Mouse (Mus musculus) neural tube, embryonic 14.5 days (tissue): ENCODE results near the gene Ovca2. TPM values are rescaled to one million over a fixed set of nuclear protein-coding genes. Genes with fewer than 3 reads are reported as not detected.
A peak's percentile ranks its signal among the peaks of the same experiment; 100 is the strongest.

ENCODE experiments used
- ATAC-seq: fragments of 200-750 bp; cut with Nextera tagmentation; 2 replicates; pipeline ENCODE4 v1.8.0; 2017; ENCODE audit warnings: low read depth, mild to moderate bottlenecking, moderate TSS enrichment, moderate library complexity
- H3K27ac ChIP-seq: fragments of 300-500 bp; sonication (generic); 2 replicates; pipeline ENCODE4 v1.5.1; 2014; ENCODE audit warnings: low read depth, mild to moderate bottlenecking, control low read depth, low read length, moderate library complexity, mixed read lengths
- H3K27me3 ChIP-seq: fragments of 300-500 bp; sonication (generic); 2 replicates; pipeline ENCODE4 v1.6.1; 2014; ENCODE audit warnings: low read length; ENCODE audit not compliant: control insufficient read depth, insufficient read depth
- H3K36me3 ChIP-seq: fragments of 300-500 bp; sonication (generic); 2 replicates; pipeline ENCODE4 v1.6.1; 2014; ENCODE audit warnings: low read length, mixed read lengths; ENCODE audit not compliant: control insufficient read depth, insufficient read depth
- H3K4me1 ChIP-seq: fragments of 300-500 bp; sonication (generic); 2 replicates; pipeline ENCODE4 v1.6.1; 2014; ENCODE audit warnings: low read length; ENCODE audit not compliant: control insufficient read depth, insufficient read depth
- H3K4me2 ChIP-seq: fragments of 300-500 bp; sonication (generic); 2 replicates; pipeline ENCODE4 v1.6.1; 2014; ENCODE audit warnings: mild to moderate bottlenecking, low read depth, low read length, control low read depth
- H3K4me3 ChIP-seq: fragments of 300-500 bp; sonication (generic); 2 replicates; pipeline ENCODE4 v1.5.1; 2014; ENCODE audit warnings: low read depth, low read length, control low read depth, mixed read lengths
- H3K9ac ChIP-seq: fragments of 300-500 bp; sonication (generic); replicated peaks from 2 replicates; pipeline ENCODE4 v1.6.1; 2014; ENCODE audit warnings: low read depth, mild to moderate bottlenecking, control low read depth, low read length, mixed read lengths
- H3K9me3 ChIP-seq: fragments of 300-500 bp; sonication (generic); 2 replicates; pipeline ENCODE4 v1.6.1; 2016; ENCODE audit warnings: low read length; ENCODE audit not compliant: control insufficient read depth
- WGBS: fragments of 180-500 bp; shearing (Covaris S2); extraction: QIAGEN DNeasy Blood & Tissue Kit; methylation state at CpG from one replicate; pipeline ENCODE4 v1.1.7; 2014; 5-methylcytosine and 5-hydroxymethylcytosine counted together
- polyA plus RNA-seq: library from polyadenylated mRNA; unstranded; fragments of >200 nt; fragmentation: Nextera tagmentation; extraction: Ambion mirVana; gene quantifications from 2 replicates; pipeline ENCODE4 v1.2.1, GENCODE M21; 2014

The Ovca2 gene
- polyA plus RNA-seq, 1 experiment from 2014 or later: 15.3 TPM

DNA sequence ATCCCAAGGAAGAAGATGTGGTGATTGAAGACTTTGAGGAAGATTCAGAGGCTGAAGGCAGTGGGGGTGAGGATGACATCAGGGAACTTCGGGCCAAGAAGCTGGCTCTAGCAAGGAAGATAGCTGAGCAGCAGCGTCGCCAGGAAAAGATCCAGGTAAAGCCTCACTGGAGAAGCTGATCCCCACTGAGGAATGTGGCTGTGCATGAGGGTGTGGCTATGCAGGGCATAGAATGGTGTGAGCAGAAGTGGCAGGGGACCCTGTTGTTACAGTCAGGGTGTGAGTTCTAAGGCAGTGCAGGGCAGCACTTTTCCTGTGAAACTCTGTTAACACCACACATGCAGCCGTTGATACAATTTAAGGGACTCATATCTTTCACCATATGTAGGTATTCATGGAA is 35.9 kb downstream of the Ovca2 start:
- Histone ChIP-seq H3K4me1 (peaks cover 20% of the 10 kb centered on the region), H3K27me3 (no peaks in the 10 kb centered on the region), H3K4me3 (no peak overlapping the region), H3K9ac (no peak overlapping the region), H3K36me3 (peaks cover 14% of the 10 kb centered on the region), H3K27ac (no peak overlapping the region), H3K9me3 (no peaks in the 10 kb centered on the region), H3K4me2 (no peak overlapping the region)
- ATAC-seq: no peak
- WGBS: 90% methylated on average over 4 of the region's 4 CpGs

DNA sequence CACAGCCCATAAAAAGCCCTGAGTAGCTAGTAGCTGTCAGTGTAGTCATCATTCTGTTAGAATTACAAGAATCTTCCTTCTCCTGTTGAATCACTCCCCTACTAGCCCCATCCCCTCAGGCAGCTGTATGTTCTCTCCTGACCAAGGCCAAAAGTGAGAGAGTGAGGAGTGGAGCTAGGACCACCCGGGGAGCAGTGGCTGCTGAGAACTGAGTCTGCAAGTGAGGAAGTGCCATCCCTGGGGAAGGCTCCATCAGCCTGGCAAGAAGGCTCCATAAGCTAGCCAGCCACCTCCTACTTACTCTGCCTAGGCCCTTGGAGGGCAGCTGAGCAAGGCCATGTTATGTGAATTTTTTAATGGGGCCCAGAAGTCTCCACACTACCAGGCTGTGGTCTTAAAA is 36.7 kb downstream of the Ovca2 start:
- no peak overlapping the region for H3K27ac ChIP-seq
- H3K36me3 ChIP-seq: peaks cover 14% of the 10 kb centered on the region
- H3K4me1 ChIP-seq: peaks cover 12% of the 10 kb centered on the region
- H3K4me2 ChIP-seq: no peak overlapping the region
- no peak overlapping the region for H3K4me3 ChIP-seq
- H3K9me3 ChIP-seq: no peaks in the 10 kb centered on the region
- ATAC-seq: no peak
- no peaks in the 10 kb centered on the region for H3K27me3 ChIP-seq
- no peak overlapping the region for H3K9ac ChIP-seq
- 67% methylated on average over 1 of the region's 1 CpGs for WGBS

GRCm38 (mm10) chr11:75141038-75141437 is 37.6 kb downstream of the Ovca2 start:
- Histone ChIP-seq H3K4me3 (no peak overlapping the region), H3K9me3 (no peaks in the 10 kb centered on the region), H3K27ac (no peak overlapping the region; the same call in 1 of the 2 replicates)

GRCm38 (mm10) chr11:75140431-75140830 is 38.2 kb downstream of the Ovca2 start:
- Histone ChIP-seq H3K9me3 (no peaks in the 10 kb centered on the region), H3K4me2 (no peak overlapping the region), H3K27me3 (no peaks in the 10 kb centered on the region), H3K4me3 (no peak overlapping the region), H3K27ac (no peak overlapping the region; the same call in 1 of the 2 replicates), H3K36me3 (peaks cover 14% of the 10 kb centered on the region), H3K9ac (no peak overlapping the region), H3K4me1 (peaks cover 9% of the 10 kb centered on the region; the same call in 1 of the 2 replicates)
- WGBS: 76% methylated on average over 5 of the region's 5 CpGs
- ATAC-seq: no peak

More at GRCm38 (mm10) chr11:75141038-75141437, 37.6 kb downstream of the Ovca2 start:
- Histone ChIP-seq H3K36me3 (peaks cover 14% of the 10 kb centered on the region), H3K9ac (no peak overlapping the region), H3K4me1 (peaks cover 9% of the 10 kb centered on the region; the same call in 1 of the 2 replicates), H3K4me2 (no peak overlapping the region), H3K27me3 (no peaks in the 10 kb centered on the region)
- no peak for ATAC-seq
- WGBS: 76% methylated on average over 3 of the region's 3 CpGs

DNA sequence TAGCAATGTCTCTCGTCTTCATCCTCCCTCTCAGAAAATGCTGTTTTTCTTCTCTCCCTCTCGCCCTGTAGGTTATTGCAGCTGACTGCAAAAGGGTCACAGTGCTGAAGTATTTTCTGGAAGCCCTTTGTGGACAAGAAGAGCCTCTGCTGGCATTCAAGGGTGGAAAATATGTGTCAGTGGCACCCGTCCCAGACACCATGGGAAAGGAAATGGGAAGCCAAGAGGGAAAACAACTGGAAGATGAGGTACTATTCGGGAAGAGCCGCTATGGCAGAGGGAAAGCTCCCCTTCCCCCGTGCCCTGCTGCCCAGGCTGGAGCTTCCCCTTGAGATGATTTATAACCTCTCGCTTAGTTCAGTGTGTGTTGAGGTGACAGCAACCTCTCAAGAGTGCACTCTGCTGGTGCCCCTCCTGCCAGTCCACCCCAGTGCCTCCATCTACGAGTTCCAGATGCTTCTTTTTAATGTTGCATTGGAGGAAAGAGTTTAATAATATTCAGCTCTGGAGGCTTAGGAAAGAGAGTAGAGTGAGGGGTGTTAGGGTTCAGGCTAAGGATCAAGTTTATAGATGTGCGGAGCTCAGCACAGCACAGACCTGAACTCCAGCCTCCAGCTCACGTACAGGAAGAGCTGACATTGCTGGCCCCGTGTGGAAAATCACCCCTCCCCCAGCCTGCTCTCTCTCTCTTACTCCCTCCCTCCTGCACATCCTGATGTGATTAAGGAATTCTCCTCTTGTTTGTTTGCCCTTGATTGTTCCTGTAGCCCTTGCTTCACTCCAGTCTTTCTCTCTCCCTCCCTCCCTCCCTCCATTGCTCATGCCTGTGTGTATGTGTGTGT is 39.3 kb downstream of the Ovca2 start:
- peak overlapping the region; percentile 45; the same call in 1 of the 2 replicates for H3K27ac ChIP-seq
- no peaks in the 10 kb centered on the region for H3K9me3 ChIP-seq
- peaks cover 13% of the 10 kb centered on the region; the same call in 1 of the 2 replicates for H3K4me1 ChIP-seq
- 33% methylated on average over 11 of the region's 11 CpGs for WGBS
- H3K36me3 ChIP-seq: peaks cover 13% of the 10 kb centered on the region
- no peak overlapping the region for H3K4me3 ChIP-seq
- ATAC-seq: peak; percentile 28; the same call in 1 of the 2 replicates
- no peak overlapping the region for H3K4me2 ChIP-seq
- 0 out of 2 replicates have a peak overlapping the region, but pooled peaks have one; percentile 25 for H3K9ac ChIP-seq
- no peaks in the 10 kb centered on the region for H3K27me3 ChIP-seq

DNA sequence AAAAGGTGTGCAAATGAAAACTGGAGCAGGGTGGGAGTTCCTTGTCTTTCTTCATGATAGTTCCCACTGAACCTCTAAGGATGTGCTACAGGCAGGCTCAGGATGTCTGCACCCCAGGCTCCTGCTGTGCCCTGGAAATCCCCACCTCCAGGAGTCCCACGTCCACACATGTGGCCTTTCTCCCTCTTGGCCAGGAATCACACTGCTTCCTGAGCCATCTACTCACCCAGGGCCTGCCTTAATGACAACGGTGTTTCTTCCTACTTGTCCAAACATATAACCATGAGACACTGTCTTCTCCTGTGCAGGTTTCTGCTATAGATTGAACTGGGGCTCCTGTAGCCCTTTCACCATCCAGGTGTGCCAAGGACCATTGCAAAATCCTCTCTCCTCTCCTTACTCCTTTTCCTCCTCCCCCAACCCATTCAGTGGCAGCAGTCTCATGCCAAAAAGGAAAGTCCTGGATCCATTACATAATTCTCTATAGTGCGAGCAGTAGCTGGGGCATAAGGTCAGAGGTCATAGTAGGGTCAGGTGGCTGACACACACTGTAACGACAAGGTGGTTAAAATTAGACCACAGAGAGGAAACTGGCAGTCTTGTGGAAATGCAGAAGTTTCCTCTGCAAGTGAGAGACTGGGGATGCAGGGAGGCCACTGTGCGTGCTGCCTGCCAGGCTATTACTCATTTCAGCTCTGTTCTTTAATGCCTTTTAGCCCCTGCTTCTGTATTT is 41.8 kb downstream of the Ovca2 start:
- Histone ChIP-seq H3K27me3 (no peaks in the 10 kb centered on the region), H3K36me3 (no peaks in the 10 kb centered on the region), H3K9me3 (no peaks in the 10 kb centered on the region), H3K27ac (no peak overlapping the region), H3K4me3 (no peak overlapping the region), H3K4me1 (peaks cover 30% of the 10 kb centered on the region), H3K4me2 (no peak overlapping the region), H3K9ac (no peak overlapping the region)
- WGBS: 60% methylated on average over 5 of the region's 5 CpGs
- no peak for ATAC-seq

GRCm38 (mm10) chr11:75135358-75135757 is 43.3 kb downstream of the Ovca2 start:
- H3K36me3 ChIP-seq: no peaks in the 10 kb centered on the region
- whole genome bisulfite sequencing: 95% methylated on average over 4 of the region's 4 CpGs
- H3K27me3 ChIP-seq: no peaks in the 10 kb centered on the region
- no peak overlapping the region for H3K4me3 ChIP-seq
- no peaks in the 10 kb centered on the region for H3K9me3 ChIP-seq
- H3K27ac ChIP-seq: no peak overlapping the region
- no peak overlapping the region for H3K9ac ChIP-seq
- ATAC-seq: no peak
- no peak overlapping the region for H3K4me2 ChIP-seq
- H3K4me1 ChIP-seq: peaks cover 30% of the 10 kb centered on the region

- Histone ChIP-seq H3K4me1 (peaks cover 29% of the 10 kb centered on the region), H3K4me2 (no peak overlapping the region), H3K4me3 (no peak overlapping the region), H3K36me3 (no peaks in the 10 kb centered on the region), H3K9ac (no peak overlapping the region), H3K27me3 (no peaks in the 10 kb centered on the region), H3K9me3 (no peaks in the 10 kb centered on the region), H3K27ac (peak overlapping the region; percentile 13; the same call in 1 of the 2 replicates)
- no peak for ATAC-seq
- 81% methylated on average over 5 of the region's 5 CpGs for WGBS
These were observed 44.1 kb downstream of the Ovca2 start for GRCm38 (mm10) chr11:75134485-75135068.
